Mouse (Mus musculus): ENCODE data around the gene Ubxn2a. TPM values are rescaled to one million over a fixed set of nuclear protein-coding genes. Genes with fewer than 3 reads are reported as not detected.

Gene Ubxn2a
- polyA plus RNA-seq (2014; fragmentation: Illumina TruSeq; extraction: RNeasy Lipid Tissue Mini Kit (QIAGEN cat#74804); ENCODE audit: low read depth, low replicate concordance) = 230 TPM

GRCm38 (mm10) chr12:4906951-4907906 is at the start of gene Ubxn2a:
Gene Ubxn2a, minus strand, starts transcription at chr12:4907705.

GRCm38 (mm10) chr12:4916994-4917804 is 9.7 kb upstream of the Ubxn2a start, which contains the start of gene Atad2b:
Gene Atad2b, plus strand, starts transcription at chr12:4917353.

GRCm38 (mm10) chr12:4874161-4874927 is 33.2 kb downstream of the Ubxn2a start, which contains the start of gene Mfsd2b:
Gene Mfsd2b, minus strand, starts transcription at chr12:4874359.

GRCm38 (mm10) chr12:4842890-4843597 is 64.5 kb downstream of the Ubxn2a start, which contains the start of gene Wdcp:
Gene Wdcp, plus strand, starts transcription at chr12:4843303.

GRCm38 (mm10) chr12:4841392-4841887 is 66.1 kb downstream of the Ubxn2a start, which contains the start of gene Fkbp1b:
Gene Fkbp1b, minus strand, starts transcription at chr12:4841591.

Other genes with a start within 250 kb of the Ubxn2a start
- not detected for gene Fam228a, start 169.3 kb downstream of the Ubxn2a start, polyA plus RNA-seq (2014; fragmentation: Illumina TruSeq; extraction: RNeasy Lipid Tissue Mini Kit (QIAGEN cat#74804); ENCODE audit: low read depth, low replicate concordance)
- 0.76 TPM for gene Pfn4, start 138.7 kb downstream of the Ubxn2a start, polyA plus RNA-seq (2014; fragmentation: Illumina TruSeq; extraction: RNeasy Lipid Tissue Mini Kit (QIAGEN cat#74804); ENCODE audit: low read depth, low replicate concordance)
- gene Fam228b, start 138.4 kb downstream of the Ubxn2a start, polyA plus RNA-seq (2014; fragmentation: Illumina TruSeq; extraction: RNeasy Lipid Tissue Mini Kit (QIAGEN cat#74804); ENCODE audit: low read depth, low replicate concordance) = 1.4 TPM
- gene Sf3b6, start 90.2 kb downstream of the Ubxn2a start, polyA plus RNA-seq (2014; fragmentation: Illumina TruSeq; extraction: RNeasy Lipid Tissue Mini Kit (QIAGEN cat#74804); ENCODE audit: low read depth, low replicate concordance) = 285 TPM
- 18.0 TPM for gene Fkbp1b, start 66.1 kb downstream of the Ubxn2a start, polyA plus RNA-seq (2014; fragmentation: Illumina TruSeq; extraction: RNeasy Lipid Tissue Mini Kit (QIAGEN cat#74804); ENCODE audit: low read depth, low replicate concordance)
- gene Wdcp, start 64.4 kb downstream of the Ubxn2a start, polyA plus RNA-seq (2014; fragmentation: Illumina TruSeq; extraction: RNeasy Lipid Tissue Mini Kit (QIAGEN cat#74804); ENCODE audit: low read depth, low replicate concordance) = 3.1 TPM
- gene Mfsd2b, start 33.3 kb downstream of the Ubxn2a start, polyA plus RNA-seq (2014; fragmentation: Illumina TruSeq; extraction: RNeasy Lipid Tissue Mini Kit (QIAGEN cat#74804); ENCODE audit: low read depth, low replicate concordance) = 1.9 TPM
- gene Atad2b, start 9.6 kb upstream of the Ubxn2a start, polyA plus RNA-seq (2014; fragmentation: Illumina TruSeq; extraction: RNeasy Lipid Tissue Mini Kit (QIAGEN cat#74804); ENCODE audit: low read depth, low replicate concordance) = 39.9 TPM